1 mouse cellular context compared by ENCODE assay signal in genomic region chr5:64693616-64694015, GRCm38 (mm10).
TF ChIP-seq lines count a peak whose summit lies in the region.

No protein-coding gene starts in this region.

TF ChIP-seq in MEL, 35 proteins besides CTCF, POLR2A, EP300 and RAD21 (continued from another document):
- TF ChIP-seq MAX (IDR thresholded peaks at IDR 0.05; ENCODE audit: low read length) (no peak), MEF2A (IDR thresholded peaks at IDR 0.05; ENCODE audit: extremely low read depth, insufficient replicate concordance, low read depth, low read length, poor library complexity, severe bottlenecking) (no peak), CHD1 (IDR thresholded peaks at IDR 0.05; ENCODE audit: low read depth, low read length) (no peak), GATA1 (IDR thresholded peaks at IDR 0.05; ENCODE audit: low read depth, low read length) (peak; percentile 42; the same call in 1 of the 2 replicates), UBTF (IDR thresholded peaks at IDR 0.05; ENCODE audit: borderline replicate concordance, insufficient read depth, low read depth, low read length) (no peak), KAT2A (conservative IDR thresholded peaks at IDR 0.05; ENCODE audit: low read depth, low read length) (no peak), POLR2AphosphoS2 (IDR thresholded peaks at IDR 0.05; ENCODE audit: low read length) (no peak)
